Mouse (Mus musculus): ENCODE data around the gene Rufy1. TPM values are rescaled to one million over a fixed set of nuclear protein-coding genes. Genes with fewer than 3 reads are reported as not detected.

The Rufy1 gene
- total and polyA plus RNA-seq, 2 experiments from 2014 or later: 11.3 to 19.9 TPM

GRCm38 (mm10) chr11:50398803-50399202 is 32.1 kb downstream of the Rufy1 start:
- H3K36me3 ChIP-seq (ENCODE audit: insufficient read depth, low read length): peaks cover 62% of the 10 kb centered on the region
- no peak overlapping the region for H3K4me2 ChIP-seq (ENCODE audit: low read depth, low read length, poor library complexity, severe bottlenecking)
- H3K9ac ChIP-seq (replicated peaks; ENCODE audit: low read length, poor library complexity, severe bottlenecking): no peak overlapping the region
- no peaks in the 10 kb centered on the region for H3K9me3 ChIP-seq (ENCODE audit: low read length)
- no peak overlapping the region for H3K4me3 ChIP-seq (ENCODE audit: low read depth, low read length)
- no peak for DNase-seq (ENCODE audit: low spot score)
- WGBS: 88% methylated on average over 13 of the region's 13 CpGs
- no peak overlapping the region for H3K27ac ChIP-seq (ENCODE audit: low read depth, low read length)
- ATAC-seq (ENCODE audit: low FRiP score): no peak
- H3K27me3 ChIP-seq (ENCODE audit: insufficient read depth, low read length): no peaks in the 10 kb centered on the region
- no peaks in the 10 kb centered on the region for H3K4me1 ChIP-seq (ENCODE audit: insufficient read depth, low read length)
- TF ChIP-seq CTCF (IDR thresholded peaks at IDR 0.05): no peak

DNA sequence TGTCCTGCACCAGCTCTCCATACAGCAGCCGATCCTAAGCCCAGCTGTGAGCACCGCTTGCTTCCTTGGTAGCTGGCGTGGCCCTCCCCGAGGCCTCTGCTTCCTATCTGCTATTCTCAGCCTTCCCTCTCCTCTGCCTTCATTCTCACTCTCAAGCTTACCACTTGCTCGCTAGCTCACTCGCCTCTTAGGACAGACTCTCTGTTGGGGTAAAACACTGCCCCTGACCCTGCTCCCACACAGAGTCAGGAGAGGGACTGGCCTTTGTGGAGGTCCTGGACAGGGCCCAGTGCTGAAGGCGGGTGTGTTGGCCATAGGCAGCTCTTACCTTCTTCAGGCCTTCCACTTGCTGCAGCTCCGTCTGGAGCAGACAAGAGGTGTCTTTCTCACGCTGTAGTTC is 33.6 kb downstream of the Rufy1 start:
- Histone ChIP-seq H3K4me2 (ENCODE audit: low read depth, low read length, poor library complexity, severe bottlenecking) (no peak overlapping the region), H3K4me1 (ENCODE audit: insufficient read depth, low read length) (no peaks in the 10 kb centered on the region), H3K27me3 (ENCODE audit: insufficient read depth, low read length) (no peaks in the 10 kb centered on the region), H3K4me3 (ENCODE audit: low read depth, low read length) (no peak overlapping the region), H3K9ac (replicated peaks; ENCODE audit: low read length, poor library complexity, severe bottlenecking) (no peak overlapping the region), H3K9me3 (ENCODE audit: low read length) (no peaks in the 10 kb centered on the region), H3K36me3 (ENCODE audit: insufficient read depth, low read length) (peaks cover 61% of the 10 kb centered on the region), H3K27ac (ENCODE audit: low read depth, low read length) (no peak overlapping the region)
- no peak for TF ChIP-seq CTCF (IDR thresholded peaks at IDR 0.05)
- DNase-seq (ENCODE audit: low spot score): no peak
- ATAC-seq (ENCODE audit: low FRiP score): no peak
- WGBS: 88% methylated on average over 9 of the region's 9 CpGs

DNA sequence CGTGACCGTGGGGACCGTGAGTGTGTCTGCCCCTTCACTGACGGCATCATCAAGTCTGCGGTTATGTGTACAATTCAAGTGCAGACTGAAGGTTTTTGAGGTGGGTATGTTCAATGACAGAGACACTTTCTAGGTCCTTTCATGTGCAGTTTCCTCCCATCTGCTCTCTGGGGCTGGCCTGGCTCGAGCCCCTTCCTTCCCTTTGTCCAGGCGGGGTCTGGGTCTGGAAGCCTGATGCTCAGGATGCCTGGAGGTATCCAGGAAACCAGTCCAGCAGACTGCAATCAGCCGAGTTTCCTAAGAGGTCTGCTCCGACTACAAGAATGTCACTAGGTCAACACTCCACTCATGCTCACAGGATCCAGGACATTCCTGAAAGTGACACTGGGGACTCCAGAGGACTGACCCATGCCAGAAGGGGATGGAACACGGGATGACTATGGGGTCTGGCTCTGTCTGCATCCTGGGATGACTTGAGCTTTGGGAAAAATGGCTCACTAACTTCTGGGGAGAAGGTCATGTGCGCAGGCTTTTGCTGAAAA is 34.1 kb downstream of the Rufy1 start:
- WGBS: 77% methylated on average over 11 of the region's 11 CpGs
- H3K36me3 ChIP-seq (ENCODE audit: insufficient read depth, low read length): peaks cover 62% of the 10 kb centered on the region

GRCm38 (mm10) chr11:50394731-50395130 is 36.2 kb downstream of the Rufy1 start:
- no peak overlapping the region for H3K9ac ChIP-seq (replicated peaks; ENCODE audit: low read length, poor library complexity, severe bottlenecking)
- no peaks in the 10 kb centered on the region for H3K4me1 ChIP-seq (ENCODE audit: insufficient read depth, low read length)
- ATAC-seq (ENCODE audit: low FRiP score) (no peak), DNase-seq (ENCODE audit: low spot score) (no peak)
- H3K36me3 ChIP-seq (ENCODE audit: insufficient read depth, low read length): peaks cover 65% of the 10 kb centered on the region
- no peaks in the 10 kb centered on the region for H3K9me3 ChIP-seq (ENCODE audit: low read length)
- no peak overlapping the region for H3K4me2 ChIP-seq (ENCODE audit: low read depth, low read length, poor library complexity, severe bottlenecking)
- no peaks in the 10 kb centered on the region for H3K27me3 ChIP-seq (ENCODE audit: insufficient read depth, low read length)
- TF ChIP-seq CTCF (IDR thresholded peaks at IDR 0.05): no peak
- WGBS: 91% methylated on average over 7 of the region's 7 CpGs
- H3K4me3 ChIP-seq (ENCODE audit: low read depth, low read length): no peak overlapping the region
- H3K27ac ChIP-seq (ENCODE audit: low read depth, low read length): no peak overlapping the region

More for the DNA sequence above, 34.1 kb downstream of the Rufy1 start:
- Histone ChIP-seq H3K4me2 (ENCODE audit: low read depth, low read length, poor library complexity, severe bottlenecking) (no peak overlapping the region), H3K4me1 (ENCODE audit: insufficient read depth, low read length) (no peaks in the 10 kb centered on the region), H3K9ac (replicated peaks; ENCODE audit: low read length, poor library complexity, severe bottlenecking) (no peak overlapping the region), H3K27ac (ENCODE audit: low read depth, low read length) (no peak overlapping the region), H3K4me3 (ENCODE audit: low read depth, low read length) (no peak overlapping the region), H3K9me3 (ENCODE audit: low read length) (no peaks in the 10 kb centered on the region), H3K27me3 (ENCODE audit: insufficient read depth, low read length) (no peaks in the 10 kb centered on the region)
- no peak for TF ChIP-seq CTCF (IDR thresholded peaks at IDR 0.05)
- DNase-seq (ENCODE audit: low spot score) (no peak), ATAC-seq (ENCODE audit: low FRiP score) (no peak)

DNA sequence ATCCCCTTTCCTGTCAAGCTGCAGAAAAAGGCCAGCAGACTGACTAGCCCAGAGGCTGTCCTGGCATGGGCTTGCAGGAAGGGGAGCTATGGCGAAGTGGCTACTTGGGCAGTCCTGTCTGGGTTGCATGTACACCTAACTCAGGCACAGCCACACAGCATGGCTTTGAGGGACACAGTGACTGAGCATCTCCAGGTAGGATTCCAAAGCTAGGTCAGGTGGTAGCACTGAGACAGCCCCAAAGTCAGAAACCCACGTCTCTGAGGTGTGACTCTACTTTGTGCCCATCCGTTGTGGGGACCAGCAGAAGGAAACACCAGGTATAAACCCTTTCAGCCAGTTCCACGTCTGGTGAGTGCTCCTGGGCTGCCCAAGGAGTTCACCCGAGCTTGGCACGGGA is 37.6 kb downstream of the Rufy1 start:
- Histone ChIP-seq H3K36me3 (ENCODE audit: insufficient read depth, low read length) (peaks cover 68% of the 10 kb centered on the region), H3K4me3 (ENCODE audit: low read depth, low read length) (no peak overlapping the region), H3K27me3 (ENCODE audit: insufficient read depth, low read length) (no peaks in the 10 kb centered on the region), H3K9ac (replicated peaks; ENCODE audit: low read length, poor library complexity, severe bottlenecking) (no peak overlapping the region), H3K4me2 (ENCODE audit: low read depth, low read length, poor library complexity, severe bottlenecking) (no peak overlapping the region), H3K9me3 (ENCODE audit: low read length) (no peaks in the 10 kb centered on the region), H3K4me1 (ENCODE audit: insufficient read depth, low read length) (no peaks in the 10 kb centered on the region), H3K27ac (ENCODE audit: low read depth, low read length) (no peak overlapping the region)
- DNase-seq (ENCODE audit: low spot score) (no peak), ATAC-seq (ENCODE audit: low FRiP score) (no peak)
- 90% methylated on average over 6 of the region's 6 CpGs for WGBS
- TF ChIP-seq CTCF (IDR thresholded peaks at IDR 0.05): no peak

DNA sequence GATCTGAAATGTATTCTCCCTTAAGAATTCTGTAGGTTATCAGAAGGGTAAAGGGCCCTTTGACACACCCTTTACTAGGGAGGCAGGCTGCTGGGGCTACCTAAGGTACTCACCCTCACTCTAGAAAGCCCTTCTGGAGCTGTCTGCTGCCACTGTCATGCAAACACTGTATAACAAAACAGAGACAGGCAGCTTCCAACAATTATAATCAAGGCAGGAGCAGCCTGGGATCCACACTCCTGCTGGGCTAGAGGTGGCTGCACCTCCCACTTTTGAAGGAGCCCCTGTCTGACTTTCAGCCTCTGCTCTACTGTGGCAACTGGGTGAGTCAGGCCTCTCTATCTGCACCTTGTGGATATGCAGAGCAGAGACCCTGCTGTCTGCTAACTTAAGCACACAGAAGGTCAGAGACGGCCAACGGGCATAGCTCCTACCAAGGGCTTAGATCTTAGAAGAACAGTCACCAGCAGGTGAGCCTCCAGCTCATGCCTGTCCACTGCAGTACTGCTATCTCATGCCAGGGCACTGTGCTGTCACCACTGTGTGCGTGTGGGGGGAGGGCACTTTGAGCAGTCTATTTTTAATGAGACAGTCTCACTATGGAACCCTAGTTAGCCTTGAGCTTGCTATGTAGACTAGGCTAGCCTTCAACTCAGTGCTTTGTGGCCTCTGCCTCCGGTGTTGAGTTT is 39.5 kb downstream of the Rufy1 start:
- Histone ChIP-seq H3K4me2 (ENCODE audit: low read depth, low read length, poor library complexity, severe bottlenecking) (no peak overlapping the region), H3K27ac (ENCODE audit: low read depth, low read length) (no peak overlapping the region), H3K9me3 (ENCODE audit: low read length) (no peaks in the 10 kb centered on the region), H3K27me3 (ENCODE audit: insufficient read depth, low read length) (no peaks in the 10 kb centered on the region), H3K9ac (replicated peaks; ENCODE audit: low read length, poor library complexity, severe bottlenecking) (no peak overlapping the region), H3K4me3 (ENCODE audit: low read depth, low read length) (no peak overlapping the region), H3K36me3 (ENCODE audit: insufficient read depth, low read length) (peaks cover 67% of the 10 kb centered on the region), H3K4me1 (ENCODE audit: insufficient read depth, low read length) (no peaks in the 10 kb centered on the region)
- WGBS: 91% methylated on average over 4 of the region's 4 CpGs
- no peak for TF ChIP-seq CTCF (IDR thresholded peaks at IDR 0.05)
- DNase-seq (ENCODE audit: low spot score): no peak
- ATAC-seq (ENCODE audit: low FRiP score): no peak
